Mouse (Mus musculus): ENCODE measurements around the gene Ubtd1. TPM values are rescaled to one million over a fixed set of nuclear protein-coding genes. Genes with fewer than 3 reads are reported as not detected.

Gene Ubtd1
- polyA plus RNA-seq, 1 experiment from 2014 or later: 17.1 TPM

- ATAC-seq (replicated peaks; ENCODE audit: extremely low read depth, insufficient read depth, low FRiP score): peak; percentile 67; the same call in 1 of the 2 replicates
- no peak overlapping the region for H3K27ac ChIP-seq (ENCODE audit: low read length)
Observed at GRCm38 (mm10) chr19:42026158-42026557, 44.6 kb downstream of the Ubtd1 start.

GRCm38 (mm10) chr19:42031112-42031511 is 49.5 kb downstream of the Ubtd1 start:
- no peak overlapping the region for H3K9ac ChIP-seq (ENCODE audit: low read length)
- H3K9me3 ChIP-seq (replicated peaks; ENCODE audit: control insufficient read depth, low read length): no peaks in the 10 kb centered on the region
- no peak overlapping the region for H3K4me2 ChIP-seq (ENCODE audit: low read depth, low read length)
- no peak overlapping the region for H3K4me3 ChIP-seq (ENCODE audit: low read length)
- H3K27ac ChIP-seq (ENCODE audit: low read length): no peak overlapping the region
- no peak for ATAC-seq (replicated peaks; ENCODE audit: extremely low read depth, insufficient read depth, low FRiP score)
- peaks cover 12% of the 10 kb centered on the region for H3K4me1 ChIP-seq (ENCODE audit: control insufficient read depth, insufficient read depth, low read length)
- WGBS: 79% methylated on average over 5 of the region's 5 CpGs
- H3K27me3 ChIP-seq (ENCODE audit: control insufficient read depth, insufficient read depth, low read length): no peaks in the 10 kb centered on the region
- peaks cover 3% of the 10 kb centered on the region; the same call in 1 of the 2 replicates for H3K36me3 ChIP-seq (ENCODE audit: control insufficient read depth, insufficient read depth)

More at GRCm38 (mm10) chr19:42026158-42026557, 44.6 kb downstream of the Ubtd1 start:
- 2% methylated on average over 5 of the region's 5 CpGs for WGBS
- Histone ChIP-seq H3K9ac (ENCODE audit: low read length) (no peak overlapping the region), H3K4me3 (ENCODE audit: low read length) (no peak overlapping the region), H3K4me2 (ENCODE audit: low read depth, low read length) (no peak overlapping the region), H3K9me3 (replicated peaks; ENCODE audit: control insufficient read depth, low read length) (no peaks in the 10 kb centered on the region), H3K4me1 (ENCODE audit: control insufficient read depth, insufficient read depth, low read length) (peaks cover 16% of the 10 kb centered on the region), H3K36me3 (ENCODE audit: control insufficient read depth, insufficient read depth) (no peaks in the 10 kb centered on the region), H3K27me3 (ENCODE audit: control insufficient read depth, insufficient read depth, low read length) (no peaks in the 10 kb centered on the region)

DNA sequence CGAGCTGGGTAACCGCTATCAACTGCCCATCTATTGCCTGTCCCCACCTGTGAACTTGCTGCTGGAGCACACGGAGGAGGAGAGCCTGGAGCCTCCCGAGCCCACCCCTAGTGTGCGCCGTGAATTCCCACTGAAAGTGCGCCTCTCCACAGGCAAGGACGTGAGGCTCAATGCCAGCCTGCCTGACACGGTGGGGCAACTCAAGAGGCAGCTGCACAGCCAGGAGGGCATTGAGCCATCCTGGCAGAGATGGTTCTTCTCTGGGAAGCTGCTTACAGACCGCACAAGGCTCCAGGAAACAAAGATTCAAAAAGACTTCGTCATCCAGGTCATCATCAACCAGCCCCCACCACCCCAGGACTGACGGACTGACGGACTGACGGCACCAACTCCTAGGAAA is 52.0 kb downstream of the Ubtd1 start:
- no peak for ATAC-seq (replicated peaks; ENCODE audit: extremely low read depth, insufficient read depth, low FRiP score)
- Histone ChIP-seq H3K4me1 (ENCODE audit: control insufficient read depth, insufficient read depth, low read length) (peaks cover 12% of the 10 kb centered on the region), H3K9ac (ENCODE audit: low read length) (no peak overlapping the region), H3K27ac (ENCODE audit: low read length) (no peak overlapping the region), H3K4me3 (ENCODE audit: low read length) (no peak overlapping the region), H3K36me3 (ENCODE audit: control insufficient read depth, insufficient read depth) (peaks cover 3% of the 10 kb centered on the region; the same call in 1 of the 2 replicates), H3K9me3 (replicated peaks; ENCODE audit: control insufficient read depth, low read length) (no peaks in the 10 kb centered on the region), H3K4me2 (ENCODE audit: low read depth, low read length) (no peak overlapping the region), H3K27me3 (ENCODE audit: control insufficient read depth, insufficient read depth, low read length) (no peaks in the 10 kb centered on the region)
- WGBS: 84% methylated on average over 14 of the region's 14 CpGs

GRCm38 (mm10) chr19:42034146-42034775 is 52.7 kb downstream of the Ubtd1 start:
- H3K27me3 ChIP-seq (ENCODE audit: control insufficient read depth, insufficient read depth, low read length): no peaks in the 10 kb centered on the region
- WGBS: 62% methylated on average over 9 of the region's 9 CpGs
- no peak overlapping the region for H3K27ac ChIP-seq (ENCODE audit: low read length)
- no peaks in the 10 kb centered on the region for H3K9me3 ChIP-seq (replicated peaks; ENCODE audit: control insufficient read depth, low read length)
- H3K9ac ChIP-seq (ENCODE audit: low read length): no peak overlapping the region
- no peak for ATAC-seq (replicated peaks; ENCODE audit: extremely low read depth, insufficient read depth, low FRiP score)
- no peak overlapping the region for H3K4me3 ChIP-seq (ENCODE audit: low read length)
- no peak overlapping the region for H3K4me2 ChIP-seq (ENCODE audit: low read depth, low read length)
- H3K36me3 ChIP-seq (ENCODE audit: control insufficient read depth, insufficient read depth): peaks cover 3% of the 10 kb centered on the region; the same call in 1 of the 2 replicates
- H3K4me1 ChIP-seq (ENCODE audit: control insufficient read depth, insufficient read depth, low read length): peaks cover 12% of the 10 kb centered on the region

GRCm38 (mm10) chr19:42034881-42035455 is 53.4 kb downstream of the Ubtd1 start:
- Histone ChIP-seq H3K9ac (ENCODE audit: low read length) (no peak overlapping the region), H3K4me3 (ENCODE audit: low read length) (no peak overlapping the region), H3K9me3 (replicated peaks; ENCODE audit: control insufficient read depth, low read length) (no peaks in the 10 kb centered on the region), H3K36me3 (ENCODE audit: control insufficient read depth, insufficient read depth) (peaks cover 3% of the 10 kb centered on the region; the same call in 1 of the 2 replicates), H3K4me1 (ENCODE audit: control insufficient read depth, insufficient read depth, low read length) (peaks cover 12% of the 10 kb centered on the region), H3K27ac (ENCODE audit: low read length) (no peak overlapping the region), H3K4me2 (ENCODE audit: low read depth, low read length) (no peak overlapping the region), H3K27me3 (ENCODE audit: control insufficient read depth, insufficient read depth, low read length) (no peaks in the 10 kb centered on the region)
- 0 out of 2 replicates have a peak, but pooled peaks have one; percentile 15 for ATAC-seq (replicated peaks; ENCODE audit: extremely low read depth, insufficient read depth, low FRiP score)
- 50% methylated on average over 11 of the region's 11 CpGs for WGBS

DNA sequence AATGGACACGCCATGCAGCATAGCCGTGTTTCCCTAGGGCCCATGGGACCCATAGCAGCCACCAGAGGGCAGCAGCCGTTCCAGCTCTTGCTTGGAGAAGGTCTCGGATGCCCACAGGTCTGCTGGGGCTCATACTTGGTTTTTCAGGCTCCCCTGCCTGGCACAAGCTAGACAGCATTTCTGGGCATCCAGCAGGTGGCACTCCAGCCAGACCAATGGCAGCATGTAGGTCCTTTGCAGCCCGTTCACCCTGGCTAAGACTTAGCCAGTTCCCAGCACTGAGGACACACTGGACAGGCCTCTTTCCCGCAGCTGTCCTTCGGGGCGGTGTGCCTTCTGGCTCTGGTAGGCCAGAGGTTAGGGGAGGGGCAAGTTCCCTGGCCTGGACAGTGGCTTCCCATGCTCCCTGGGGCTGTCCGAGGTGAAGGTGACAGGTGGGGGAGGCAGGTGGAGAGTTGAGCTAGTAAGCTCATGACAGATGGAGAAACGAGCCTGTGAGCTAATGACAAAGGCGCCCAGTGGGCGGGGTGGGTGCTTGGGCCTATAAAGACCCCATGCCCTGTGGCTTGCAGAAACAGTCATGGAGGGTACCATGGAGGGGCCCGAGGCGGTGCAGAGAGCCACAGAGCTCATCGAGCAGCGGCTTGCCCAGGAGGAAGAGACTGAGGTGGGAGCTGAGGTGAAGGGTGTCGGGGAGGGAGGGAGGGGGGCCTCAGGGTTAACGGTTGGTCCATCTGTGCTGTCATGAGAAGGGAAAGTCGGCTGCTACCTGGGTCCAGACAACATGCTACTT is 54.1 kb downstream of the Ubtd1 start, which contains the start of gene Ankrd2:
TSS of gene Ankrd2 (plus strand) at position 545 of the 793 bp plus-strand sequence.
- Histone ChIP-seq H3K4me3 (ENCODE audit: low read length) (no peak within 1 kb of the TSS), H3K9me3 (replicated peaks; ENCODE audit: control insufficient read depth, low read length) (no peaks in the 10 kb centered on the region), H3K4me2 (ENCODE audit: low read depth, low read length) (no peak within 1 kb of the TSS), H3K4me1 (ENCODE audit: control insufficient read depth, insufficient read depth, low read length) (peaks cover 12% of the 10 kb centered on the region), H3K27me3 (ENCODE audit: control insufficient read depth, insufficient read depth, low read length) (no peaks in the 10 kb centered on the region), H3K36me3 (ENCODE audit: control insufficient read depth, insufficient read depth) (peaks cover 3% of the 10 kb centered on the region; the same call in 1 of the 2 replicates), H3K27ac (ENCODE audit: low read length) (no peak within 1 kb of the TSS), H3K9ac (ENCODE audit: low read length) (no peak within 1 kb of the TSS)
- 62% methylated on average over 19 of the region's 19 CpGs for WGBS
- ATAC-seq (replicated peaks; ENCODE audit: extremely low read depth, insufficient read depth, low FRiP score): peak; percentile 57

GRCm38 (mm10) chr19:42036357-42036756 is 54.8 kb downstream of the Ubtd1 start:
- H3K4me1 ChIP-seq (ENCODE audit: control insufficient read depth, insufficient read depth, low read length): peaks cover 12% of the 10 kb centered on the region
- H3K4me2 ChIP-seq (ENCODE audit: low read depth, low read length): no peak overlapping the region
- no peak overlapping the region for H3K4me3 ChIP-seq (ENCODE audit: low read length)
- no peak for ATAC-seq (replicated peaks; ENCODE audit: extremely low read depth, insufficient read depth, low FRiP score)
- no peaks in the 10 kb centered on the region for H3K9me3 ChIP-seq (replicated peaks; ENCODE audit: control insufficient read depth, low read length)
- H3K27ac ChIP-seq (ENCODE audit: low read length): no peak overlapping the region
- WGBS: 61% methylated on average over 3 of the region's 3 CpGs
- H3K9ac ChIP-seq (ENCODE audit: low read length): no peak overlapping the region
- no peaks in the 10 kb centered on the region for H3K27me3 ChIP-seq (ENCODE audit: control insufficient read depth, insufficient read depth, low read length)
- H3K36me3 ChIP-seq (ENCODE audit: control insufficient read depth, insufficient read depth): peaks cover 3% of the 10 kb centered on the region; the same call in 1 of the 2 replicates

DNA sequence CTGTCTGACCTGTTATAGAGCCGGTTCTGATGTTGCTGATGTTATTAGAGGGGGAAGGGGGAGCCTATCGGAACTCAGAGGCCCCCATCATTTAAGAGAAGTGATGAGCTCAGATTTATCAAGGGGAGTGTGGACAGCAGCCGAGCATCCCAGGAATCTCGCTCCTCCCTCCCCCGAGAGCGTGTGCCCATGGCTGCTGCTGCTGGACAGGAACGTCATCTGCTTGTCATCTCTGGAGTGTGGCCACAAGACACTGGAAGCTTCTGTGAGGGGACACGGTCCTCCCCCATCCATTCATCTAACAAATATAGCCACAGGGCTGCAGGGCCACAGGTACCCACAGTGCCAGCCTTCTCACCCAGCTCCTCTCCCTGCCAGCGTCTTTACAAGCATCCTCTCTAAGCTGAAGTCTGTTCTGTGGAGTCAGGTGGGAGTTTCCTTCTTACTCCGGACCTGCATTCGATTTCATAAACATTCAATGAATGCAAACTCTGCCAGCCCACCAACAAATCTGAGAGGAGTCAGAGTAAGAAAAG is 55.7 kb downstream of the Ubtd1 start:
- WGBS: 47% methylated on average over 11 of the region's 11 CpGs
- peaks cover 3% of the 10 kb centered on the region; the same call in 1 of the 2 replicates for H3K36me3 ChIP-seq (ENCODE audit: control insufficient read depth, insufficient read depth)
- H3K27me3 ChIP-seq (ENCODE audit: control insufficient read depth, insufficient read depth, low read length): no peaks in the 10 kb centered on the region
- no peak for ATAC-seq (replicated peaks; ENCODE audit: extremely low read depth, insufficient read depth, low FRiP score)
- no peak overlapping the region for H3K4me2 ChIP-seq (ENCODE audit: low read depth, low read length)
- no peak overlapping the region for H3K4me3 ChIP-seq (ENCODE audit: low read length)
- H3K27ac ChIP-seq (ENCODE audit: low read length): no peak overlapping the region
- peaks cover 12% of the 10 kb centered on the region for H3K4me1 ChIP-seq (ENCODE audit: control insufficient read depth, insufficient read depth, low read length)
- H3K9me3 ChIP-seq (replicated peaks; ENCODE audit: control insufficient read depth, low read length): no peaks in the 10 kb centered on the region
- no peak overlapping the region for H3K9ac ChIP-seq (ENCODE audit: low read length)

All from heart, embryonic 16.5 days (tissue).